Mouse (Mus musculus) right cerebral cortex, postnatal 25 days (tissue): ENCODE measurements at regions not wholly inside any gene's neighbourhood (a gene's known extent, or its start where the extent isn't known, plus 50 kb on each side); places are given as distances from the start of the nearest gene placed in this dataset.

Source experiments
- DNase-seq: peaks from one replicate; pipeline ENCODE4 v3.0.0; 2022

- peak; percentile 42 for DNase-seq
These were observed 5319.6 kb downstream of the 9330182O14Rik start for GRCm38 (mm10) chr15:45453797-45454196.

DNA sequence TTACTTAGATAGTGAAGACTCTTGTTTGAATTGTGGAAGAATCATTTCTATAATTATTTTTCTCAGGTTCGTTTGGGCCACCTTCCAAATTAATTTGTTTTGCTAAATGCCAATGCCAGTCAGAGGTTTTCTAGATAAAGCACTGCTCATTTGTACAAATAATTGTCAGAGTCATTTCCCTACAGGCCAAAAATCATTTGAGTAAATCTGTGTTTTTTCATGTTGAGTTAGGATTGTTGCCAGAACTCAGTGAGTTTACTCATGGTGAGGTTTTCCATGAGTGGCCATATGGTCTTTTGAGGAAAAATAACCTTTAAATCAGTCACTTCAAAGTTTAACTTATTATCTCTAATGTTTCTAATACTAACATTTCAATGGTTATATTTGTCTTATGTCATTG, 5336.3 kb downstream of the 9330182O14Rik start:
- DNase-seq, result no peak

GRCm38 (mm10) chr15:45473191-45473590, 5339.0 kb downstream of the 9330182O14Rik start:
- no peak for DNase-seq

GRCm38 (mm10) chr15:45510271-45510670, 5376.1 kb downstream of the 9330182O14Rik start:
- DNase-seq, result no peak
